Comparison of ENCODE assay signal across 8 mouse cellular contexts in genomic region chr15:86182646-86183045, GRCm38 (mm10). TPM values are rescaled to one million over a fixed set of nuclear protein-coding genes. Genes with fewer than 3 reads are reported as not detected.
DNase-seq lines count a peak whose midpoint lies in the region; ATAC-seq and TF ChIP-seq lines count a peak whose summit lies in the region.

No protein-coding gene starts in this region.

- DNase-seq in kidney, adult 11 months = no peak
- DNase-seq in midbrain, embryonic 10.5 days (ENCODE audit: low spot score) = no peak

- 0 out of 2 replicates have a peak overlapping the region, but pooled peaks have one; percentile 23 for H3K27ac ChIP-seq in kidney, embryonic 15.5 days
- H3K27ac ChIP-seq in bone marrow, adult 2 months (ENCODE audit: control insufficient read depth, insufficient read depth, low read depth, low read length, poor library complexity) = peak overlapping the region; percentile 97
- H3K27ac ChIP-seq in heart, embryonic 14.5 days (replicated peaks in 1 of 2; ENCODE audit: control insufficient read depth in 1 of 2, insufficient read depth in 1 of 2, low read depth in 2 of 2, low read length in 2 of 2) = peak overlapping the region; percentile 4 to 75; a peak in 2 of 4 replicates
- H3K27ac ChIP-seq in limb, embryonic 15.5 days = peak overlapping the region; percentile 62; the same call in 1 of the 2 replicates
- peak overlapping the region; percentile 7; the same call in 1 of the 2 replicates for H3K27ac ChIP-seq in olfactory bulb, adult 2 months (ENCODE audit: insufficient read depth, low read depth, low read length)
- H3K27ac ChIP-seq in midbrain, embryonic 10.5 days (replicated peaks) = no peak overlapping the region

- H3K4me2 ChIP-seq in kidney, embryonic 15.5 days = no peak overlapping the region
- peak overlapping the region; percentile 40 for H3K4me2 ChIP-seq in heart, embryonic 14.5 days (ENCODE audit: low read length)
- no peak overlapping the region for H3K4me2 ChIP-seq in limb, embryonic 15.5 days

- peaks cover 41% of the 10 kb centered on the region for H3K4me1 ChIP-seq in kidney, embryonic 15.5 days
- H3K4me1 ChIP-seq in bone marrow, adult 2 months (ENCODE audit: control insufficient read depth, insufficient read depth, low read length) = peaks cover 3% of the 10 kb centered on the region; the same call in 1 of the 2 replicates
- H3K4me1 ChIP-seq in heart, embryonic 14.5 days (ENCODE audit: control insufficient read depth in 2 of 2, insufficient read depth in 2 of 2, low read length in 2 of 2) = peaks cover 28 to 32% of the 10 kb centered on the region in 2 experiments
- H3K4me1 ChIP-seq in limb, embryonic 15.5 days = peaks cover 37% of the 10 kb centered on the region
- H3K4me1 ChIP-seq in olfactory bulb, adult 2 months (ENCODE audit: control insufficient read depth, insufficient read depth, low read length) = peaks cover 36% of the 10 kb centered on the region
- peaks cover 41% of the 10 kb centered on the region for H3K4me1 ChIP-seq in midbrain, embryonic 10.5 days

- H3K9me3 ChIP-seq in kidney, embryonic 15.5 days (replicated peaks) = no peaks in the 10 kb centered on the region
- no peaks in the 10 kb centered on the region for H3K9me3 ChIP-seq in heart, embryonic 14.5 days (ENCODE audit: control insufficient read depth, low read length)
- H3K9me3 ChIP-seq in limb, embryonic 15.5 days = no peaks in the 10 kb centered on the region
- no peaks in the 10 kb centered on the region for H3K9me3 ChIP-seq in midbrain, embryonic 10.5 days (replicated peaks)

- H3K4me3 ChIP-seq in kidney, embryonic 15.5 days (replicated peaks) = no peak overlapping the region
- H3K4me3 ChIP-seq in bone marrow, adult 2 months (replicated peaks; ENCODE audit: control insufficient read depth, low read depth, low read length) = peak overlapping the region; percentile 53
- H3K4me3 ChIP-seq in heart, embryonic 14.5 days (ENCODE audit: control insufficient read depth in 1 of 2, insufficient read depth in 1 of 2, low read depth in 1 of 2, low read length in 2 of 2) = no peak overlapping the region
- no peak overlapping the region for H3K4me3 ChIP-seq in limb, embryonic 15.5 days
- no peak overlapping the region for H3K4me3 ChIP-seq in olfactory bulb, adult 2 months (ENCODE audit: insufficient read depth, low read depth, low read length)
- no peak overlapping the region for H3K4me3 ChIP-seq in midbrain, embryonic 10.5 days

- ATAC-seq in kidney, embryonic 15.5 days (replicated peaks; ENCODE audit: low FRiP score) = no peak
- no peak for ATAC-seq in heart, embryonic 14.5 days (ENCODE audit: insufficient number of reproducible peaks, insufficient read depth, low FRiP score, low read depth)
- no peak for ATAC-seq in limb, embryonic 15.5 days (ENCODE audit: insufficient number of reproducible peaks, low FRiP score, low TSS enrichment, low read depth)
- no peak for ATAC-seq in megakaryocyte-erythroid progenitor cell, adult 5-6 weeks (replicated peaks; ENCODE audit: low FRiP score, low TSS enrichment, poor library complexity, severe bottlenecking)

- H3K36me3 ChIP-seq in kidney, embryonic 15.5 days = no peaks in the 10 kb centered on the region
- no peaks in the 10 kb centered on the region for H3K36me3 ChIP-seq in heart, embryonic 14.5 days (ENCODE audit: control insufficient read depth, insufficient read depth, low read length)
- H3K36me3 ChIP-seq in limb, embryonic 15.5 days = no peaks in the 10 kb centered on the region
- H3K36me3 ChIP-seq in midbrain, embryonic 10.5 days = no peaks in the 10 kb centered on the region

- no peak for TF ChIP-seq CTCF in bone marrow, adult 2 months (IDR thresholded peaks at IDR 0.05; ENCODE audit: control insufficient read depth, insufficient read depth, low read length)
- no peak for TF ChIP-seq CTCF in olfactory bulb, adult 2 months (IDR thresholded peaks at IDR 0.05; ENCODE audit: insufficient read depth, low read depth, low read length)

- WGBS in kidney, embryonic 15.5 days = 61% methylated on average over 13 of the region's 13 CpGs
- WGBS in bone marrow, adult 2 months = under 1% methylated on average over 13 of the region's 13 CpGs
- WGBS in heart, embryonic 14.5 days = 33% methylated on average over 13 of the region's 13 CpGs
- 41% methylated on average over 13 of the region's 13 CpGs for WGBS in limb, embryonic 15.5 days
- 41% methylated on average over 13 of the region's 13 CpGs for WGBS in olfactory bulb, adult 2 months
- 60% methylated on average over 13 of the region's 13 CpGs for WGBS in midbrain, embryonic 10.5 days

- H3K27me3 ChIP-seq in kidney, embryonic 15.5 days = peaks cover 7% of the 10 kb centered on the region; the same call in 1 of the 2 replicates
- no peaks in the 10 kb centered on the region for H3K27me3 ChIP-seq in heart, embryonic 14.5 days (ENCODE audit: control insufficient read depth, insufficient read depth, low read length)
- no peaks in the 10 kb centered on the region for H3K27me3 ChIP-seq in limb, embryonic 15.5 days
- H3K27me3 ChIP-seq in midbrain, embryonic 10.5 days (ENCODE audit: low read depth, poor library complexity, severe bottlenecking) = peaks cover 22% of the 10 kb centered on the region

- no peak overlapping the region for H3K9ac ChIP-seq in kidney, embryonic 15.5 days
- 0 out of 2 replicates have a peak overlapping the region, but pooled peaks have one; percentile 8 for H3K9ac ChIP-seq in heart, embryonic 14.5 days (ENCODE audit: low read length)
- no peak overlapping the region for H3K9ac ChIP-seq in limb, embryonic 15.5 days

- TF ChIP-seq POLR2A in bone marrow, adult 2 months (IDR thresholded peaks at IDR 0.05; ENCODE audit: borderline replicate concordance, control insufficient read depth, low read depth, low read length) = peak; percentile 84
- no peak for TF ChIP-seq POLR2A in olfactory bulb, adult 2 months (IDR thresholded peaks at IDR 0.05; ENCODE audit: insufficient read depth, low read depth, low read length)

RNA-seq across cellular contexts. Expression of gene Cerk, which starts 3.3 kb away (rescaled TPM):
- 12.1 and 12.4 TPM in 2 replicates for polyA plus RNA-seq in kidney, embryonic 15.5 days (2015; fragmentation: Nextera tagmentation; extraction: Ambion mirVana)
- 23.0 and 42.5 TPM in 2 replicates for polyA plus RNA-seq in bone marrow, adult 2 months (2011; ENCODE audit: insufficient read depth, insufficient read length, low replicate concordance, missing spikeins)
- polyA plus RNA-seq in heart, embryonic 14.5 days (2014; fragmentation: Nextera tagmentation; extraction: Ambion mirVana) = 15.4 and 16.1 TPM in 2 replicates
- polyA plus RNA-seq in limb, embryonic 15.5 days (2015; fragmentation: Nextera tagmentation; extraction: Ambion mirVana) = 15.3 and 17.7 TPM in 2 replicates
- 113 TPM in 1 of 2 replicates, not detected in the other for polyA plus RNA-seq in olfactory bulb, adult 2 months (2012; ENCODE audit: insufficient read depth, insufficient read length, low replicate concordance, missing spikeins)
- total RNA-seq in megakaryocyte-erythroid progenitor cell, adult 5-6 weeks (2014; fragmentation: Nextera tagmentation) = 5.6 and 7.1 TPM in 2 replicates
- total RNA-seq in megakaryocyte-erythroid progenitor cell, adult 5-6 weeks (2017) = 3.5 and 6.1 TPM in 2 replicates
- polyA plus RNA-seq in midbrain, embryonic 10.5 days (2016; fragmentation: Nextera tagmentation; extraction: Ambion mirVana) = 13.3 and 16.8 TPM in 2 replicates

RNA-seq across cellular contexts. Expression of gene Tbc1d22a, which starts 31.6 kb away (rescaled TPM):
- polyA plus RNA-seq in kidney, embryonic 15.5 days (2015; fragmentation: Nextera tagmentation; extraction: Ambion mirVana) = 13.1 and 13.8 TPM in 2 replicates
- 5.2 and 16.3 TPM in 2 replicates for polyA plus RNA-seq in bone marrow, adult 2 months (2011; ENCODE audit: insufficient read depth, insufficient read length, low replicate concordance, missing spikeins)
- 8.6 and 9.1 TPM in 2 replicates for polyA plus RNA-seq in heart, embryonic 14.5 days (2014; fragmentation: Nextera tagmentation; extraction: Ambion mirVana)
- 12.4 TPM in 2 replicates for polyA plus RNA-seq in limb, embryonic 15.5 days (2015; fragmentation: Nextera tagmentation; extraction: Ambion mirVana)
- polyA plus RNA-seq in olfactory bulb, adult 2 months (2012; ENCODE audit: insufficient read depth, insufficient read length, low replicate concordance, missing spikeins) = not detected in 2 replicates
- total RNA-seq in megakaryocyte-erythroid progenitor cell, adult 5-6 weeks (2014; fragmentation: Nextera tagmentation) = 13.0 and 13.7 TPM in 2 replicates
- total RNA-seq in megakaryocyte-erythroid progenitor cell, adult 5-6 weeks (2017) = 12.5 and 13.5 TPM in 2 replicates
- 10.8 and 12.5 TPM in 2 replicates for polyA plus RNA-seq in midbrain, embryonic 10.5 days (2016; fragmentation: Nextera tagmentation; extraction: Ambion mirVana)
